Comparison of ENCODE assay signal across 11 mouse cellular contexts in the genomic region with DNA sequence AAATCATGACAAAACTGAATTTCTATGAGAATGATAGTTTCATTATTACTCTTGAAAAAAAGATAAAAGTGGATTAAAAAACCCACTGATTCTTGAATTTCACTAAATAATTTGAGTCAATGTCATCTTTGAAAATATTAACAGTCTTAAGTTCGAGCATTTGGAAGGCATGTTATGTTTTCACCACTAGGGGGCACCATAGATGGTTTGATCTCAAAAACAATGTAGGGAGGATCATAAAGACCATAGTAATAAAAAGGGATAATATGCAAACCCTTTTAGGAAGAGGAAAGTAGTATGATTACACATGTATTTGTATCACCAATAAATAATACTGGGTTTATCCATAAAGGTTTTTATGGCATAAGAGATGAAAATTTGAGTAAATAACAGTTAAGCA.
A peak's percentile ranks its signal among the peaks of the same experiment; 100 is the strongest.
DNase-seq lines count a peak whose midpoint lies in the region; TF ChIP-seq lines count a peak whose summit lies in the region.
"Had no signal": no experiment of that assay in that cellular context is flagged by ENCODE, and none has a peak within 500 bp of the region (broad histone marks: within the 10 kb centered on the region; RNA-seq: fewer than 3 reads in every experiment).

No protein-coding gene starts in this region.

- peak; percentile 27 to 58 for DNase-seq in cerebellum, postnatal 10 days
- DNase-seq in cerebellum, adult 11-12 months, result no peak
- no peak for DNase-seq in left cerebral cortex, adult 2 months (ENCODE audit: extremely low spot score in 1 of 2, low spot score in 2 of 2)
- DNase-seq in left cerebral cortex, adult 8-10 months (ENCODE audit: low spot score in 2 of 2), result no peak
- DNase-seq in R1 (ENCODE audit: low read depth, low spot score), result peak; percentile 18
- peak; percentile 39 for DNase-seq in retina, adult 2 months (ENCODE audit: low read depth, low spot score)
- DNase-seq in urinary bladder, adult 2 months (ENCODE audit: low spot score), result no peak
- DNase-seq in ovary, postnatal 10 days (ENCODE audit: low spot score), result no peak
- DNase-seq: kidney, adult 8-10 months had no signal

- intact Hi-C loops in left cerebral cortex, adult 2 months (cut with DNase I), result loop anchor here (10.0 kb wide), 1 partner anchor 380 kb away; no protein-coding TSS in a partner anchor

- TF ChIP-seq CTCF in left cerebral cortex, adult 2 months (IDR thresholded peaks at IDR 0.05), result peak; percentile 64

- H3K4me3 ChIP-seq in left cerebral cortex, adult 2 months, result no peak overlapping the region
- H3K4me3 ChIP-seq: forebrain, embryonic 13.5 days; liver, embryonic 15.5 days had no signal

- no peak overlapping the region for H3K27ac ChIP-seq in left cerebral cortex, adult 2 months
- H3K27ac ChIP-seq: forebrain, embryonic 13.5 days; liver, embryonic 15.5 days had no signal

Comparison
In these comparisons a context has a peak if more than half of its experiments do, and no peak if none do; other contexts are left out.
1. DNase-seq: peak in cerebellum, postnatal 10 days (2 of 2), R1 (single experiment) and retina, adult 2 months (single experiment); none in cerebellum, adult 11-12 months (single experiment), left cerebral cortex, adult 2 months (0 of 2), left cerebral cortex, adult 8-10 months (0 of 2), urinary bladder, adult 2 months (single experiment) and ovary, postnatal 10 days (single experiment).